Mouse (Mus musculus) lung, adult 2 months (tissue): ENCODE results near the gene Tmcc3. TPM values are rescaled to one million over a fixed set of nuclear protein-coding genes. Genes with fewer than 3 reads are reported as not detected.

Experiments
- DNase-seq: peaks from one replicate; pipeline ENCODE4 v3.0.0; 2022
- H3K4me1 ChIP-seq: fragments of 200-500 bp; 2 replicates; pipeline ENCODE4 v1.6.1; 2011; ENCODE audit warnings: low read length; ENCODE audit not compliant: control insufficient read depth, insufficient read depth
- H3K4me3 ChIP-seq: fragments of 200-500 bp; replicated peaks from 2 replicates; pipeline ENCODE3; 2011; ENCODE audit warnings: low read depth, mild to moderate bottlenecking, control low read depth, low read length; ENCODE audit errors: extremely low read depth
- CTCF ChIP-seq: fragments of 200-500 bp; IDR thresholded peaks from 2 replicates; pipeline ENCODE4 v1.5.1; 2011; ENCODE audit warnings: mild to moderate bottlenecking, low read length, control low read depth; ENCODE audit not compliant: insufficient read depth
- POLR2A ChIP-seq: fragments of 200-500 bp; IDR thresholded peaks from 2 replicates; pipeline ENCODE4 v1.6.1; 2011; ENCODE audit warnings: low read depth, mild to moderate bottlenecking, control low read depth, low read length, borderline replicate concordance; ENCODE audit errors: extremely low read depth
- WGBS: fragments of 180-500 bp; shearing (Covaris S2); methylation state at CpG from one replicate; pipeline ENCODE4 v1.1.7; 2018; 5-methylcytosine and 5-hydroxymethylcytosine counted together
- polyA plus RNA-seq: library from polyadenylated mRNA; depleted of rRNA; stranded (reverse); fragments of >200 nt; gene quantifications from 2 replicates; pipeline ENCODE4 v1.2.3, GENCODE M21; 2012; rRNA removed

The Tmcc3 gene
- polyA plus RNA-seq, result 42.5 and 46.8 TPM in 2 replicates

- Histone ChIP-seq H3K4me3 (peak within 1 kb of the TSS; percentile 99), H3K4me1 (peaks cover 3% of the 10 kb centered on the region)
- TF ChIP-seq POLR2A (no peak), CTCF (peak; percentile 18; the same call in 1 of the 2 replicates)
- no peak for DNase-seq
- WGBS, result 3% methylated on average over 19 of the region's 19 CpGs
Observed at GRCm38 (mm10) chr10:94311511-94312006, at the start of gene Tmcc3. TSS of gene Tmcc3 (plus strand) at chr10:94311949.

- TF ChIP-seq POLR2A (no peak), CTCF (no peak)
- DNase-seq, result no peak
- Histone ChIP-seq H3K4me3 (no peak overlapping the region), H3K4me1 (no peaks in the 10 kb centered on the region)
- WGBS, result 89% methylated on average over 13 of the region's 13 CpGs
Observed at GRCm38 (mm10) chr10:94262646-94263045, 49.1 kb upstream of the Tmcc3 start.

GRCm38 (mm10) chr10:94263211-94263610 lies 48.5 kb upstream of the Tmcc3 start:
- H3K4me3 ChIP-seq, result no peak overlapping the region
- no peaks in the 10 kb centered on the region for H3K4me1 ChIP-seq
- no peak for TF ChIP-seq POLR2A
- no peak for TF ChIP-seq CTCF
- no peak for DNase-seq
- 80% methylated on average over 3 of the region's 3 CpGs for WGBS

GRCm38 (mm10) chr10:94265656-94266542 lies 45.9 kb upstream of the Tmcc3 start:
- Histone ChIP-seq H3K4me1 (no peaks in the 10 kb centered on the region), H3K4me3 (no peak overlapping the region)
- no peak for DNase-seq
- TF ChIP-seq CTCF (no peak), POLR2A (no peak)
- 69% methylated on average over 17 of the region's 17 CpGs for WGBS

GRCm38 (mm10) chr10:94275321-94275720 lies 36.4 kb upstream of the Tmcc3 start:
- TF ChIP-seq POLR2A, result no peak
- no peak for TF ChIP-seq CTCF
- WGBS, result 20% methylated on average over 3 of the region's 3 CpGs
- no peak for DNase-seq
- no peaks in the 10 kb centered on the region for H3K4me1 ChIP-seq
- H3K4me3 ChIP-seq, result no peak overlapping the region

GRCm38 (mm10) chr10:94276511-94276910 lies 35.2 kb upstream of the Tmcc3 start:
- no peaks in the 10 kb centered on the region for H3K4me1 ChIP-seq
- DNase-seq, result no peak
- 54% methylated on average over 2 of the region's 2 CpGs for WGBS
- H3K4me3 ChIP-seq, result no peak overlapping the region
- no peak for TF ChIP-seq POLR2A
- TF ChIP-seq CTCF, result no peak

GRCm38 (mm10) chr10:94282179-94282578 lies 29.6 kb upstream of the Tmcc3 start:
- Histone ChIP-seq H3K4me1 (no peaks in the 10 kb centered on the region), H3K4me3 (no peak overlapping the region)
- whole genome bisulfite sequencing, result 76% methylated on average over 8 of the region's 8 CpGs
- DNase-seq, result no peak
- TF ChIP-seq POLR2A (no peak), CTCF (no peak)

GRCm38 (mm10) chr10:94282797-94283196 lies 29.0 kb upstream of the Tmcc3 start:
- Histone ChIP-seq H3K4me3 (no peak overlapping the region), H3K4me1 (no peaks in the 10 kb centered on the region)
- WGBS, result 81% methylated on average over 7 of the region's 7 CpGs
- DNase-seq, result no peak
- TF ChIP-seq POLR2A (no peak), CTCF (no peak)

GRCm38 (mm10) chr10:94294437-94294836 lies 17.3 kb upstream of the Tmcc3 start:
- H3K4me3 ChIP-seq, result no peak overlapping the region
- no peaks in the 10 kb centered on the region for H3K4me1 ChIP-seq
- TF ChIP-seq POLR2A (no peak), CTCF (no peak)
- no peak for DNase-seq
- 92% methylated on average over 5 of the region's 5 CpGs for WGBS

- WGBS, result 52% methylated on average over 6 of the region's 6 CpGs
- TF ChIP-seq POLR2A, result no peak
- no peak for TF ChIP-seq CTCF
Observed at GRCm38 (mm10) chr10:94294933-94295750, 16.6 kb upstream of the Tmcc3 start.

More at GRCm38 (mm10) chr10:94294933-94295750, 16.6 kb upstream of the Tmcc3 start:
- Histone ChIP-seq H3K4me1 (no peaks in the 10 kb centered on the region), H3K4me3 (no peak overlapping the region)
- DNase-seq, result no peak
